Mouse (Mus musculus) embryo, embryonic 10 days (tissue): ENCODE data around the gene Fam81a.
A peak's percentile ranks its signal among the peaks of the same experiment; 100 is the strongest.

ENCODE experiments used
- DNase-seq: peaks from one replicate; pipeline ENCODE4 v3.0.0-alpha.2; 2015; ENCODE audit warnings: low spot score

The Fam81a gene

GRCm38 (mm10) chr9:70052730-70053129 is 89.6 kb downstream of the Fam81a start:
- DNase-seq = no peak

- no peak for DNase-seq
Measured at GRCm38 (mm10) chr9:70049839-70050238, 92.5 kb downstream of the Fam81a start.

GRCm38 (mm10) chr9:70049416-70049783 is 93.0 kb downstream of the Fam81a start:
- DNase-seq = no peak

- DNase-seq = no peak
Measured at GRCm38 (mm10) chr9:70048751-70049415, 93.5 kb downstream of the Fam81a start.

GRCm38 (mm10) chr9:70048280-70048679 is 94.1 kb downstream of the Fam81a start:
- DNase-seq = no peak

- DNase-seq = peak; percentile 41
Measured at GRCm38 (mm10) chr9:70047839-70048238, 94.5 kb downstream of the Fam81a start.

- no peak for DNase-seq
Measured at GRCm38 (mm10) chr9:70046255-70046654, 96.1 kb downstream of the Fam81a start.

- DNase-seq = no peak
Measured at GRCm38 (mm10) chr9:70044865-70045264, 97.5 kb downstream of the Fam81a start.

- DNase-seq = no peak
Measured at GRCm38 (mm10) chr9:70042935-70043334, 99.4 kb downstream of the Fam81a start.

- no peak for DNase-seq
Measured at GRCm38 (mm10) chr9:70042137-70042536, 100.2 kb downstream of the Fam81a start.

GRCm38 (mm10) chr9:70040570-70040969 is 101.8 kb downstream of the Fam81a start:
- DNase-seq = no peak

- no peak for DNase-seq
Measured at GRCm38 (mm10) chr9:70039597-70040385, 102.6 kb downstream of the Fam81a start.
